In genomic region chr11:83077714-83078422, GRCm38 (mm10) we compare ENCODE assay signal across 9 mouse cellular contexts. TPM values are rescaled to one million over a fixed set of nuclear protein-coding genes. Genes with fewer than 3 reads are reported as not detected.
DNase-seq lines count a peak whose midpoint lies in the region; ATAC-seq and TF ChIP-seq lines count a peak whose summit lies in the region.
"Had no signal": no experiment of that assay in that cellular context is flagged by ENCODE, and none has a peak within 500 bp of the region (broad histone marks: within the 10 kb centered on the region; RNA-seq: fewer than 3 reads in every experiment).

No protein-coding gene starts in this region.

- no peak for TF ChIP-seq RAD21 in MEL (IDR thresholded peaks at IDR 0.05; ENCODE audit: low read depth, low read length)

- H3K27me3 ChIP-seq in MEL (ENCODE audit: control insufficient read depth in 1 of 2, insufficient read depth in 2 of 2, low read length in 2 of 2): no peaks in the 10 kb centered on the region
- no peaks in the 10 kb centered on the region for H3K27me3 ChIP-seq in limb, embryonic 14.5 days (ENCODE audit: control insufficient read depth, insufficient read depth, low read length)
- H3K27me3 ChIP-seq: neural tube, embryonic 12.5 days had no signal

- intact Hi-C loops in heart, postnatal 10 days (cut with DNase I): no loop called here

- H3K36me3 ChIP-seq in MEL (ENCODE audit: control insufficient read depth in 1 of 2, insufficient read depth in 2 of 2, low read length in 2 of 2): peaks cover 0 to 25% of the 10 kb centered on the region in 2 experiments; a peak in 2 of 4 replicates
- H3K36me3 ChIP-seq in limb, embryonic 14.5 days (ENCODE audit: control insufficient read depth, insufficient read depth, low read length): no peaks in the 10 kb centered on the region
- H3K36me3 ChIP-seq: neural tube, embryonic 12.5 days had no signal

- no peak for ATAC-seq in limb, embryonic 14.5 days (ENCODE audit: low FRiP score, low read depth)
- no peak for ATAC-seq in erythroblast, adult 5-6 weeks (replicated peaks; ENCODE audit: low FRiP score, poor library complexity, severe bottlenecking)

- no peaks in the 10 kb centered on the region for H3K9me3 ChIP-seq in MEL (replicated peaks; ENCODE audit: insufficient read depth, low read length)
- H3K9me3 ChIP-seq in limb, embryonic 14.5 days (ENCODE audit: control insufficient read depth, low read length): no peaks in the 10 kb centered on the region
- H3K9me3 ChIP-seq: neural tube, embryonic 12.5 days had no signal

- WGBS in limb, embryonic 14.5 days: 53% methylated on average over 3 of the region's 3 CpGs

- H3K79me2 ChIP-seq in MEL (ENCODE audit: control insufficient read depth, insufficient read depth, low read length, poor library complexity): no peaks in the 10 kb centered on the region

- TF ChIP-seq POLR2A in MEL (IDR thresholded peaks at IDR 0.05; ENCODE audit: control insufficient read depth in 1 of 2, insufficient read depth in 1 of 2, low read depth in 1 of 2, low read length in 2 of 2, poor library complexity in 1 of 2): no peak
- TF ChIP-seq POLR2A in limb, embryonic 14.5 days (IDR thresholded peaks at IDR 0.05; ENCODE audit: borderline replicate concordance, extremely low read depth, insufficient read depth, insufficient read length): no peak

- H3K4me3 ChIP-seq in MEL (ENCODE audit: control insufficient read depth in 1 of 2, insufficient read depth in 1 of 2, low read depth in 2 of 2, low read length in 2 of 2): no peak overlapping the region
- no peak overlapping the region for H3K4me3 ChIP-seq in limb, embryonic 14.5 days (replicated peaks; ENCODE audit: low read length)
- H3K4me3 ChIP-seq: neural tube, embryonic 12.5 days had no signal

- TF ChIP-seq CTCF in MEL (IDR thresholded peaks at IDR 0.05 in 2 of 3, conservative IDR thresholded peaks at IDR 0.05 in 1 of 3; ENCODE audit: control insufficient read depth in 1 of 3, insufficient read depth in 1 of 3, low read depth in 2 of 3, low read length in 3 of 3, poor library complexity in 1 of 3, severe bottlenecking in 1 of 3): no peak

- peak; percentile 95 for DNase-seq in MEL (ENCODE audit: low read depth, low spot score)
- DNase-seq in brain, adult 2 months (ENCODE audit: low read depth, low spot score): peak; percentile 52
- DNase-seq in heart, postnatal 10 days: peak; percentile 78 to 81
- peak; percentile 35 for DNase-seq in limb, embryonic 14.5 days (ENCODE audit: low spot score)
- peak; percentile 91 for DNase-seq in naive thymus-derived CD4-positive, alpha-beta T cell, adult 2 months (ENCODE audit: low read depth)
- no peak for DNase-seq in cerebellum, postnatal 4 days (ENCODE audit: low spot score in 2 of 2)
- DNase-seq in cerebellum, postnatal 36 days: no peak

- no peak overlapping the region for H3K4me2 ChIP-seq in limb, embryonic 14.5 days (replicated peaks; ENCODE audit: low read depth, low read length, severe bottlenecking)
- H3K4me2 ChIP-seq: neural tube, embryonic 12.5 days had no signal

- H3K9ac ChIP-seq in MEL (ENCODE audit: control insufficient read depth, low read depth, low read length, poor library complexity, severe bottlenecking): peak overlapping the region; percentile 16
- H3K9ac ChIP-seq in limb, embryonic 14.5 days (ENCODE audit: low read depth, low read length, severe bottlenecking): no peak overlapping the region
- H3K9ac ChIP-seq: neural tube, embryonic 12.5 days had no signal

- peak; percentile 94 to 95 for TF ChIP-seq EP300 in MEL (IDR thresholded peaks at IDR 0.05; ENCODE audit: low read depth in 1 of 2, low read length in 2 of 2)

- peaks cover 5 to 19% of the 10 kb centered on the region in 2 experiments for H3K4me1 ChIP-seq in MEL (ENCODE audit: control insufficient read depth in 1 of 2, insufficient read depth in 2 of 2, low read length in 2 of 2)
- no peaks in the 10 kb centered on the region for H3K4me1 ChIP-seq in limb, embryonic 14.5 days (ENCODE audit: control insufficient read depth, insufficient read depth, low read length)
- H3K4me1 ChIP-seq: neural tube, embryonic 12.5 days had no signal

- H3K27ac ChIP-seq in MEL (ENCODE audit: control insufficient read depth, low read depth, low read length): peak overlapping the region; percentile 94
- H3K27ac ChIP-seq in limb, embryonic 14.5 days (replicated peaks; ENCODE audit: low read depth, low read length): no peak overlapping the region
- H3K27ac ChIP-seq: neural tube, embryonic 12.5 days had no signal

TF ChIP-seq in MEL, 35 proteins besides CTCF, POLR2A, EP300 and RAD21 (continues in another document):
- TF ChIP-seq TAL1 (IDR thresholded peaks at IDR 0.05; ENCODE audit: low read length) (no peak), RCOR1 (IDR thresholded peaks at IDR 0.05; ENCODE audit: low read depth, low read length) (peak; percentile 98), CHD2 (IDR thresholded peaks at IDR 0.05; ENCODE audit: low read length) (peak; percentile 9; the same call in 1 of the 2 replicates), HCFC1 (IDR thresholded peaks at IDR 0.05; ENCODE audit: low read depth, low read length) (no peak; the same call in 1 of the 2 replicates), NRF1 (IDR thresholded peaks at IDR 0.05; ENCODE audit: insufficient read depth, low read depth, low read length, poor library complexity, severe bottlenecking) (no peak), ZC3H11A (IDR thresholded peaks at IDR 0.05; ENCODE audit: low read depth, low read length) (no peak), BHLHE40 (IDR thresholded peaks at IDR 0.05; ENCODE audit: borderline replicate concordance, low read depth, low read length) (no peak), TBP (IDR thresholded peaks at IDR 0.05; ENCODE audit: low read depth, low read length) (peak; percentile 91), POLR2AphosphoS5 (IDR thresholded peaks at IDR 0.05; ENCODE audit: borderline replicate concordance, low read depth, low read length) (no peak), GATA1 (IDR thresholded peaks at IDR 0.05; ENCODE audit: low read depth, low read length) (peak; percentile 41; the same call in 1 of the 2 replicates), KAT2A (conservative IDR thresholded peaks at IDR 0.05; ENCODE audit: low read depth, low read length) (no peak), MYB (IDR thresholded peaks at IDR 0.05; ENCODE audit: low read depth, low read length) (no peak), MYC (IDR thresholded peaks at IDR 0.05; ENCODE audit: low read depth, low read length) (peak; percentile 86), MXI1 (IDR thresholded peaks at IDR 0.05; ENCODE audit: low read depth, low read length) (peak; percentile 60; the same call in 1 of the 2 replicates), UBTF (IDR thresholded peaks at IDR 0.05; ENCODE audit: borderline replicate concordance, insufficient read depth, low read depth, low read length) (no peak), GABPA (IDR thresholded peaks at IDR 0.05; ENCODE audit: low read depth, low read length) (no peak), SMC3 (IDR thresholded peaks at IDR 0.05; ENCODE audit: low read depth, low read length) (no peak), E2F4 (IDR thresholded peaks at IDR 0.05; ENCODE audit: borderline replicate concordance, low read depth, low read length) (no peak), MAFK (IDR thresholded peaks at IDR 0.05; ENCODE audit: borderline replicate concordance, low read depth, low read length) (no peak), POLR2AphosphoS2 (IDR thresholded peaks at IDR 0.05; ENCODE audit: low read length) (no peak), ZMIZ1 (IDR thresholded peaks at IDR 0.05; ENCODE audit: low read depth, low read length) (no peak), ETS1 (IDR thresholded peaks at IDR 0.05; ENCODE audit: low read depth, low read length) (peak; percentile 84; the same call in 1 of the 2 replicates), MAZ (IDR thresholded peaks at IDR 0.05; ENCODE audit: low read depth, low read length) (no peak), USF1 (IDR thresholded peaks at IDR 0.05; ENCODE audit: low read depth, low read length) (no peak), CHD1 (IDR thresholded peaks at IDR 0.05; ENCODE audit: low read depth, low read length) (no peak), NELFE (IDR thresholded peaks at IDR 0.05; ENCODE audit: low read depth, low read length) (no peak), ZKSCAN1 (IDR thresholded peaks at IDR 0.05; ENCODE audit: low read depth, low read length) (no peak), MEF2A (IDR thresholded peaks at IDR 0.05; ENCODE audit: extremely low read depth, insufficient replicate concordance, low read depth, low read length, poor library complexity, severe bottlenecking) (no peak)

RNA-seq across cellular contexts. Expression of gene Slfn2, which starts 13.0 kb away (rescaled TPM):
- total RNA-seq in MEL (2012; rRNA removed): 0.10 and 0.46 TPM in 2 replicates
- under 1 TPM in 1 of 2 experiments, not detected in 1; 0.07 TPM for polyA plus RNA-seq in MEL (2012; ENCODE audit: insufficient read depth in 1 of 2, insufficient read length in 2 of 2, low read depth in 1 of 2, low replicate concordance in 2 of 2, missing spikeins in 1 of 2)
- 1 to 10 TPM; 2.5 to 3.0 TPM for total RNA-seq in heart, postnatal 10 days (2021)
- 1.9 and 2.4 TPM in 2 replicates for polyA plus RNA-seq in limb, embryonic 14.5 days (2012; rRNA removed)
- polyA plus RNA-seq in limb, embryonic 14.5 days (2014; fragmentation: Nextera tagmentation; extraction: Ambion mirVana): 5.2 and 5.3 TPM in 2 replicates
- 36.9 and 58.1 TPM in 2 replicates for total RNA-seq in erythroblast, adult 5-6 weeks (2015; ENCODE audit: low replicate concordance)
- 71.9 and 73.6 TPM in 2 replicates for total RNA-seq in erythroblast, adult 5-6 weeks (2017; ENCODE audit: low replicate concordance)

RNA-seq across cellular contexts. Expression of gene Slfn1, which starts 38.8 kb away (rescaled TPM):
- not detected in 2 replicates for total RNA-seq in MEL (2012; rRNA removed)
- not detected for polyA plus RNA-seq in MEL (2012; ENCODE audit: insufficient read depth in 1 of 2, insufficient read length in 2 of 2, low read depth in 1 of 2, low replicate concordance in 2 of 2, missing spikeins in 1 of 2)
- total RNA-seq in heart, postnatal 10 days (2021): under 1 TPM; 0.22 to 0.31 TPM
- polyA plus RNA-seq in limb, embryonic 14.5 days (2012; rRNA removed): 0.14 and 0.19 TPM in 2 replicates
- polyA plus RNA-seq in limb, embryonic 14.5 days (2014; fragmentation: Nextera tagmentation; extraction: Ambion mirVana): 0.12 and 0.21 TPM in 2 replicates
- 16.5 and 18.6 TPM in 2 replicates for total RNA-seq in erythroblast, adult 5-6 weeks (2015; ENCODE audit: low replicate concordance)
- total RNA-seq in erythroblast, adult 5-6 weeks (2017; ENCODE audit: low replicate concordance): 23.3 and 26.2 TPM in 2 replicates
- polyA plus RNA-seq: neural tube, embryonic 12.5 days had no signal

RNA-seq across cellular contexts. Expression of gene Slfn8, which starts 57.3 kb away (rescaled TPM):
- 9.8 and 11.9 TPM in 2 replicates for total RNA-seq in MEL (2012; rRNA removed)
- 10 to 100 TPM; 11.6 to 47.2 TPM for polyA plus RNA-seq in MEL (2012; ENCODE audit: insufficient read depth in 1 of 2, insufficient read length in 2 of 2, low read depth in 1 of 2, low replicate concordance in 2 of 2, missing spikeins in 1 of 2)
- total RNA-seq in heart, postnatal 10 days (2021): under 1 TPM; 0.35 to 0.45 TPM
- 0.24 and 0.48 TPM in 2 replicates for polyA plus RNA-seq in limb, embryonic 14.5 days (2012; rRNA removed)
- polyA plus RNA-seq in limb, embryonic 14.5 days (2014; fragmentation: Nextera tagmentation; extraction: Ambion mirVana): 0.48 and 0.58 TPM in 2 replicates
- 3.7 and 9.0 TPM in 2 replicates for total RNA-seq in erythroblast, adult 5-6 weeks (2015; ENCODE audit: low replicate concordance)
- total RNA-seq in erythroblast, adult 5-6 weeks (2017; ENCODE audit: low replicate concordance): 2.7 and 5.4 TPM in 2 replicates
- polyA plus RNA-seq: neural tube, embryonic 12.5 days had no signal

Comparison
In these comparisons a context has a peak if more than half of its experiments do, and no peak if none do; other contexts are left out.
1. DNase-seq: peak in MEL (single experiment), brain, adult 2 months (single experiment), heart, postnatal 10 days (2 of 2), limb, embryonic 14.5 days (single experiment) and naive thymus-derived CD4-positive, alpha-beta T cell, adult 2 months (single experiment); none in cerebellum, postnatal 4 days (0 of 2) and cerebellum, postnatal 36 days (0 of 2).
2. RNA of gene Slfn2, which starts 13.0 kb away (total RNA-seq): 36.9 to 73.6 TPM in erythroblast, adult 5-6 weeks; 2.5 to 3.0 TPM in heart, postnatal 10 days and 0.10 to 0.46 TPM in MEL; every median in the first group is over 4 times any median in the second.
3. RNA of gene Slfn1, which starts 38.8 kb away (total RNA-seq): 16.5 to 26.2 TPM in erythroblast, adult 5-6 weeks; 0.22 to 0.31 TPM in heart, postnatal 10 days and not detected in MEL; every median in the first group is over 10 times any median in the second.